Mouse (Mus musculus) erythroid progenitor cell, adult 5-6 weeks (primary cell): ENCODE results near the gene Sugct. TPM values are rescaled to one million over a fixed set of nuclear protein-coding genes. Genes with fewer than 3 reads are reported as not detected.
"Not testable (repeated sequence)": the region's sequence is repeated elsewhere in the genome, so short reads cannot be mapped to it uniquely, and the experiment has no call there.

Source experiments
- ATAC-seq: replicated peaks from 2 replicates; pipeline ENCODE4 v1.8.0; 2016; ENCODE audit warnings: moderate number of reproducible peaks, mild to moderate bottlenecking, moderate TSS enrichment, inconsistent platforms; ENCODE audit not compliant: poor library complexity, low FRiP score, severe bottlenecking
- total RNA-seq, 2 experiments: library from RNA; stranded (forward) in 1 of 2; stranded (reverse) in 1 of 2; fragments of 150-400 nt in 1 of 2; fragments of 186-747, 209-891 nt in 1 of 2; gene quantifications; 2 replicates each; pipeline versions ENCODE4 v1.2.3 to v1.2.4; 2015 to 2017; ENCODE audit warnings: low replicate concordance in 2 of 2

Sugct gene
- total RNA-seq, 2 experiments from 2014 or later, result not detected

DNA sequence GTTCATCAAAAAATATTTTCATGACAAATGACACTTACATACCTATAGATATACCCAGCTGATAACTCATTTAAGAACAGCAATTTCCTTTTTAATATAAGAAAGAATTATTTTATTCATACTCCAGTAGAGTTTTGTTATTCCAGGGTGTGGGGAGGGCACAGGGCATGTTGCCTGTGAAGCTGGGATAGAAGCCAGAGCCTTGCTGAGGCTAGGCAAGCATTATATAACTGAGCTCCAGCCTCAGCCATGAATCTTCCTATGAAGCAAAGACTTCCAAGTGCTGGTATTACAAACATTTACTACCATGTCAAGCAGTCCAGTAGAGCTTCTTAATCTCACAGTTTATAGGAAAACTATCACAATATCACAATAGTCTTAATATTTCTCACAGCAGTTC is 70.4 kb downstream of the Sugct start:
- no peak for ATAC-seq

DNA sequence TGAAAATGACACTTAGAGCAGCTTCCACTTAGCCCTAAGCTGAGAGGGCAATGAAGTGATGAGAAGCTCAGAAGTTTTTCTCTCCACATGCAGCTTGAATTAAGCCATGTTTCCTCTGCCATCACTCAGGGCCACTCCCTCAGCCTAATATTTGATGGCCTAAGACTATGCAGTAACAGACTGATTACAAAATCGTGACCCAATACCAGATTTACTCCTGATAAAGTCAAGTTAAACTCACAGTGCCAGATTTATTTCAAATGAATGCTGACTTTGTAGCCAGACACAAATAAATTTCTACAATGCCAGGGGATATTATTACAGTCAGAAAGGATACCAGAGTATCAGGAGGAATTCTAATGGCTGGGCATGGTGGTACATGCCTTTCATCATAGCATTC is 89.1 kb downstream of the Sugct start:
- no peak for ATAC-seq

DNA sequence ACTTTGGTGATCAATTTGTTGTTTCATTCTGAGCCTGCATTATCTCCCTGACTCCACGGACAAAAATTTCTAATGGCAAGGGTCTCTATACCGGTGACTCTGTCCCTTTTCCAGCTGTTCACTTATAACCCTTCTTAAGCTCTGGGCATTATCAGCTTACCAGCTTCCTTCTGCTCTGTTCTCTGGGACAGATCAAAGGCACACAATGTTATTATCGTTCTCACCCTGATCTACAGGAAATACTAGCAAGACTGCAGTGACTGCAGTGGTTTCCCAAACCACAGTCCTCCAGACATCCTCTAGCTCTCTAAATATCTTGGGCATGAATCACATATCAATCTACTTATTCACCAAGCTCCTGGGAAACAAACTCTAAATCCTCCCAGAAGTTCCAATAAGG is 90.7 kb downstream of the Sugct start:
- no peak for ATAC-seq

DNA sequence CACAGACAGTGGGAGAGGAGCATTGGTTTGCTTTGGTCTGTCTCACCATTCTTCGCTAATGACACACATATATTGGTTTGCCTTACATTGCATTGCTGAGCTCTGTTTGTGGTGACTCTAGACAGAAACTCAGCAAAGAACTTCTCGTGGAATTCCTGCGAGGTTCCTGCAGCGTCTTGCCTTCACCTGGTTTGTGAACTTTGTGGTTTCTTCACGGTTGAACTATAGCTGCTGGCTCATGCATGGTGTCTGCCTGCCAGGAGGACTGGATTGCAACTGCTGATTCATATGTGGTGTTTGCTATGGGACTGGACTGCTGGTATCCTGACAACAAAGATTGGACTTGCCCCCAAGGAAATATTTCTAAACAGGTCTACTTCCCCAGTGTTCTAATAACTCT is 91.6 kb downstream of the Sugct start:
- no peak for ATAC-seq

DNA sequence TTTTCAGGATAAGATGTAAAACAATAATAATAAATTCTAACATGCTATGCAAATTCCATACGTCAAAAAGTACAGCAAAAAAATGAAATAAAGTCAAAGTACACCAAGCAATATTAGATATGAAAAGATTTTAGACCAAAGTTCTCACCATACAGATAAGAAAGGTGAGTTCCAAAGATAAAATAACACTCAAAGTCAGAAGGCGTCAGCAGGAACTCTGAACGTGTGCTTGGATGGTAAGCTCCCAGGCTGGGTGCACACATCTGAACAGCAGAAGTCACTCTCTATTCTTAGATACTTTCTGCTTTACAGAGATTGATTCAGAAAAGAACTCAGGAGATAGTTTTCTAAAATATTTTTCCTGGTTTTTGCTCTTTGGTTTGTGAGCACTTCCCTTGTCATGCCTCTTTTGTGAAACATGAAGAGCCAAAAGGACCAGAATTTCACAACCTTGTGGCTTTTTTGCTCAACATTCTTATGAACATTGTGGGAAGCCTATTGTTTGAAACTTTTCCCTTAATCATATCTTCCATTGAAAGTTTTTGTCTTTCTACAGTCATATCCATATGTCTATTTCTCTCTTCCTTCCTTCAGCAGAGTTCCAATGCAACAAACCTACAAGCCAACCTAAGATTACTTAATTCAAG is 110.0 kb downstream of the Sugct start:
- ATAC-seq, result no peak

DNA sequence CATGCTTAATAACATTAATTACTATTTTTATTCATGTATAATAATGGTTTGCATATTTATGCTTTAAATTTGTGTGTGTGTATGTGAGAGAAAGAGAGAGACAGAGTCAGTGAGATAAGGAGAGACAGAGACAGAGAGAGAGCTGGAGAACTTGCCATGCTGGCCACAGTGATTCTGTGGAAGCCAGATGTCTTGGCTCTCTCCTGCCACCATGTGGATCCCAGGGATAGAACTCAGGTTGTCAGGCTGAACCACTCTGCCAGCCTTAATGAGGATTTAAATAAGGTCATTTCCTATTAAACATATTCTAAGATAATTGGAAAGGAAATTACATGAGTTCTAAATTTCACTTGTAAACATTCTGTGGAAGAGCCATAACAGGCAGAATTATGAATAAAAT is 110.5 kb downstream of the Sugct start:
- no peak for ATAC-seq

DNA sequence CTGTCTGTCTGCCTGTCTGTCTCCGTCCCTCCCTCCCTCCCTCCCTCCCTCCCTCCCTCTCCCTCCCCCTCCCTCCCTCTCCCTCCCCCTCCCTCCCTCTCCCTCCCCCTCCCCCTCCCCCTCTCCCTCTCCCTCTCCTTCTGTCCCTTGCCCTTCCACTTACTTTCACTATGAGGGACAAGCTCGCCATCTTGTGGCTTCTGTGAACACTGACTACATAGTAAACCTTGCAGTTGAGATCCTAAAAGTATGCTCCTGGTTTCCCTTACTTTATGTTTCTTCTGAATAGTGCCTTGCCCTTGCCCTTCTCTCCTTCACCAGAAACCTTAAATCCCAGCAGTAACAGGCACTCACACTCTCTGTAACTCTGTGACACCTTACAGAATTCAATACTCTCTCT is 113.7 kb downstream of the Sugct start:
- ATAC-seq, result no peak

DNA sequence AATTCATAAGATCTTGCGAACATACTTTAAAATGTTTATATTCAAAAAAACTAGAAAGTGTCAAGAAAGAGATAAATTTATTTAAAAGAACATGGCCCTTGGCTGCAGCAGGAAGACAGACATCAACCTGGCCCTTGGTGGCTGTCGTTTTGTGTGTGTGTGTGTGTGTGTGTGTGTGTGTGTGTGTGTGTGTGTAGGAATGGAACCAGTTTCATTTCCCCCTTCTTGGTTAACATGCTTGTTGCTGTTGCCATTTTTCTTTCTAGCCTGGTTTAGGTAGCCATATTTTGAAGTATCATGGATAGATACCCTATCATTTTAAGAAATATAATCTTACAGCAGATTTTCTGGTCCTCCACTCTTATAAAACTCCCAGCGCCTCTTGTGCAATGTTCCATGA is 136.0 kb downstream of the Sugct start:
- no peak for ATAC-seq

DNA sequence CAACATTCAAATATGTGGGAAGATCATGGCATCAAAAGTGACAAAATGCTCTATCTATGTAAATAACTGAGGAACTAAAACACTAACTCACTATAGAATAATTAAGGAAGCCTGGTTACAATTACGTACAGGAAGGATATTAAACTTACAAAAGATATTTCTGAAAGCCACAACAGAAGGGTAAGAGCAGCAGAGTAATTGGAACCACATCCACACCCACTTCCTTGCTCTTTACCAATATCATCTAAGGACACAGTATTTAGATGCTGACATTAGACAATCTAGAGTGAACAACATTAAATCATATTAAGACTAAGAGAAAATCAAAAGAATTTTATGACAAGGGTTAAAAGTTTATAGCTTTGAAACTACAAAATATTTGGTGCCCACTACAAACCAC is 159.0 kb downstream of the Sugct start:
- no peak for ATAC-seq

DNA sequence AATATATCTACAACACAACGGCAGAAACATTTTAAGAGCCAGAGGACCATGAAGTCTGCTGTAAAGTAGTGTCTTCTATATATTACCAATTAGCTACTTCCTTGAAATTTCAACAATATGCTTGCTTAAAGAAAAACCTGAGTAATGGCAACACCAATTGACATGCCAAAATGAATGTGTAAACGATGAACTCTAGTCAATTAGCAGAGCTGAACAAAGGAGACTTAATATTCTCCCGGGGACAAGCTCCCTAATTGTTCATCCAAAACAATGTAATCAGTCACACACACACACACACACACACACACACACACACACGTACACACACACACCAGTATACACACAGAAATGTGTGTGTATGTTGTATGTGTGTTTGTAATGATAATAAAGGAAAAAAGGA is 160.5 kb downstream of the Sugct start:
- no peak for ATAC-seq

DNA sequence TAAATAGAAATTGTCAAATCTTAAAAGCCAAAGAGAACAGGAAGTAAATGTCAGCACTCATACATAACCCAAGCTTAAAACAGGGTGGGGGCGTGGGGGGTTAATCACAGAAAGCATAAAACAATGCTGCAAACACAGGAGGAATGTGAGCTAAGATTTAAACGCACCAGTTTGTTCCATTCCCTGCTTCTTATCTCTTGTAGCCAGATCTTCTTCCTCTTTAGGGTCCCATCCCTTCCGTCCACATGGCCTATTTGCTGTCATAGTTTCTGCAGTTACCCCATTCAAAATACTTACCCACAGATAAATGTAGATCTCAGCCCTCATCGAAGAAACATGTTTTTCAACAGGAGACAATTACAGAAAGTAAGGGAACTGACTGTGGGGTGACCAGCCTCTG is 160.9 kb downstream of the Sugct start:
- ATAC-seq, result no peak

DNA sequence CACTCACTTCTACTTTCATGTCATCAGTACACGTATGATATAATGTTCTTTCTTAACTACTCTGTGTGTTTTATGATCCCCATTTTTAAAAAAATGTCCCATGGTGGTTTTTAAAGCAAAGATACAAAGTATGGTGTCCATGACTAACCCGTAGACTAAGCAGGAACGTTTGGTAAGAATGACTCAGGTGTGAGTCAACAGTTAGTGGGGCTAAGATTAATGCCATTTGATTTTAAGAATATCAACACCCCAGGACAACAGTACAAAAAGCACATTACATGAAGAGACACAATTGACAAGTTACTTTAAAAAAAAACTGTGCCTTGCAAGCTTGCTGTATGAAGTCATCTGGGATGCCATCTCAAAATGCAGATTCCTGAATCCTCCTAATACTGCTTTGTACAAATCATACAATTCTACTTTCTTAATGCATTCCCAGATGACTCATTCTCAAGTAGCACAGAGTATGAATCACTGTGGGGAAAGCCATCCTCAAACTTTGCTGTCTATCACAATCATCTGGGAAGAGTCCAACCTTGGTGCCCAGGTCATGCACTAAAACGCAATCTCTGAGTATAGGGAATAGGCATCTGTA is 184.1 kb downstream of the Sugct start:
- ATAC-seq, result no peak

DNA sequence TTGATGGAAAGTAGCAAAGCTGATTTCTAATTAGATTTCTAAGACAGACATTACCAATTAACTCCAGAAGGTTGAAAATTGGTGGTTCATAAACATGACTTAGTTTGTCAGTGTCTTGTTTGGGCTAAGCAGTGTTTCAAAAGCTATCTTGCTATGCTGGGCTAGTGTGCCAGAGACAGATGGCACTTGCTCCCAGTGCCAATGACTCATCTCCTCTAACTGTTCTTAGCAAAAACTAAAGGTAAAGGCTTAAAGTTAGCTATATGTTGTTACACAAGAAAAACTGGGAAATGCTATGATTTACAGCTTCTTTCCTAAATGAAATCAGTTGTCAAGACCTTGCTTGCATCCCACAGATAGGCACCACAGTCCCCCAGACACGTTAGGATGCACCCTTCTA is 200.4 kb downstream of the Sugct start:
- no peak for ATAC-seq

DNA sequence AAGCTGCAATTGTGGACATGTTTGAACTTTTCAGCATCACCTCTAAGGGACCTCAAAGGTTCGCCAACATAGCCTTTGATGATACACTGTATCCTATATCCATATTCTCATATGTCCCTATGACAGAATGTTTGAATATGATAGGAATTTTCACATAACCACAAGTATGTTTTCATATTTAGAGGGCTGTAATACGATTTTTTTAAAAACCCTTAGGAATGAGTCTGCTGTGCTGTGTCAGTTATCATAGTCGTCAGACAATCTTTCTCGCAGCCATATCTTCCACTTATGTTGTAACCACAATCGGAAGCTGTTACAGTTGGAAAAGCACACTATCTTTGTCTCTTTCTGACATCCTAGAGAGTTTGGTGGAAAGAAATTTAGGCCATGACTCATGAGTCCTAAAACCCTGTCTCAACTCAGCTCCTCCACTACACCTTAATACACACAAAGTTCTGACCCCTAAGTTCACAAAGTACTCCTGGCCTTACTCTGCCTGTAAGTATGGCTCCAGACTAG is 201.2 kb downstream of the Sugct start:
- no peak for ATAC-seq

DNA sequence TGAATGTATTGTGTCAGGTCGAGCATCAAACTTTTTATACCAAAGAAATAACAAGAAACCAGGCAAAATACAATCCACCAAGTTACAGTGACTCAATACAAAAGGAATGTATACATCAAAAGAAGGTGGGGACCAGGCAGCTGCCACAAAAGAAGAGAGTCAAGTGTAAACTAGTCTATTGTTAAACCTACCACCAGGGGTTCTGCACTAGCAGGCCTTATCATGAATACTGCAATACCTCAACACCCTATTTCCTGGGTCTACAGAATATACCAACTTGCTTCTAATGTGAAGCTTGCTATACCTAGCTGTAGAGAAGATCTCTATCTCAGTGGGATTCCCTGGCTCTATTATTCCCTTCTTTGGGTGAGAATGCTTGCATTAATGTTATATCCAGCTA is 237.4 kb downstream of the Sugct start:
- ATAC-seq, result not testable (repeated sequence)

DNA sequence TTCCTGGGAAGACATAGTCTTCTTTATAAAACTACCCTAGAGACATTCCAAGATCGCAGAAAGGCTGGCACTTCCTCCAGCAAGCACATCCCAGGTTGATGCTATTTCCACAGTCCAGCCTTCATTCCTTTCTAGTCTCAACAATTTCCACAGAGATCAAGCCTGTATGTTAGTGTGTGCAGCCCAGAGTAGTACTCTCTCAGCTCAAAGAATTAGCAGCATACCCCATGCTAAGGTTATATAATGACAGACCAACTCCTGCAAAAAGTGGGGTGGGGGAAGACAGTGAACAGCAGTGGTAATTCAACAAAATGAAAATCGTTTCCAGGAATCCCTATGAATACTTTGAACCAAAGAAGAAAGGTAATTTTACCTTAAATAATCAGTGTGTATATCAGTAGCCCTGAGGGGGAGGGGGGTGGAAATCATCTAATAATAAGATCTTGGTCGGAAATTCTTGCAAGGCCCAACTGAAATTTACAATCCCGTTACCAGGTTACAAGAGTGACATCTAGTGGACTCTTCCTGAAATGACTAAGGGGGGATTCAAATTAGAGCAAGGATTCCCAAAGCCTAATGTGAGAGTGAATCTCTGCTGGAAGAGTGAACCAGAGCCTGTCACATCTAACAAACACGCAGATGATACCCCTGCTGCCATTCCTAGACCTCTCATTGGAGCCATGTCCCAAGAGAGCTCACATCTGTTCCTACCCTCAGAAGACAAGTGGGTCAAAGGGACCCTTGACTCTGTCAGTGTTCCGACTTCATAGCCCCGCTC is 263.0 kb downstream of the Sugct start:
- ATAC-seq, result no peak

DNA sequence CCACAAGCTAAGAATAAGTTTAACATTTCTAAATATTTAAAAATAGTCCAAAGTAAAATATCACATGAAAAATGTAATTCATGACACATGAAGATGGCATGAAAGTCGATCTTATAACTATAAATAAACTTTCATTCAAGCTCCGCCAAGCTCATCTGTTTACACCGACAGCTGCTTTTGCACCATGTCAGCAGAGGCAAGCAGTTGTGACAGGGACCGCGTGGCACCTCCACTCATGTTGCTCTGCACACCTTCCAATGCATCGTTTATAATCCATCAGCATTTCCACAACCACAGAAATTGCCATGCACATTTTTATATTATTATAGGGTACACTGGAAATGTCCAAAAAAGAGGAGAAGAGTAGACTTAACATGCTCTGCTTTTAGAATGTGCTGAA is 273.5 kb downstream of the Sugct start:
- no peak for ATAC-seq

DNA sequence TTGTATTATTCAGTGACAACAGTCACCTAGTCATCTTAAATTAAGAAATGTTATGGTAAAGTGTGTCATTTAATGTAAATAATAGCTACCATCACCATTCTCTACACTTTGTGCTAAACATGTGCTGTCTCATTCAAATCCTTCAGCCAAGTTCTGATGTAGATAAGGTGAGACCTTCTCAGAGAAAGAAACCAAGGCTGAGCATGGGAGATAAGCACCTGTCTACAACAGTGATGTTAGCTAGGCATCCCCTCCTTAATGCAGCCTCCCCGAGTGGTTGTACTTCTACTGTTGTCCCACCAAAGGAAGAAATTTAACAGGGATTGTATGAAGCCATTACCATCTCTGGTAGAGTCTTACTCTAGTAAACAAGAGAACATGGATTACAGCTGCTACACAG is 274.8 kb downstream of the Sugct start:
- ATAC-seq, result no peak

DNA sequence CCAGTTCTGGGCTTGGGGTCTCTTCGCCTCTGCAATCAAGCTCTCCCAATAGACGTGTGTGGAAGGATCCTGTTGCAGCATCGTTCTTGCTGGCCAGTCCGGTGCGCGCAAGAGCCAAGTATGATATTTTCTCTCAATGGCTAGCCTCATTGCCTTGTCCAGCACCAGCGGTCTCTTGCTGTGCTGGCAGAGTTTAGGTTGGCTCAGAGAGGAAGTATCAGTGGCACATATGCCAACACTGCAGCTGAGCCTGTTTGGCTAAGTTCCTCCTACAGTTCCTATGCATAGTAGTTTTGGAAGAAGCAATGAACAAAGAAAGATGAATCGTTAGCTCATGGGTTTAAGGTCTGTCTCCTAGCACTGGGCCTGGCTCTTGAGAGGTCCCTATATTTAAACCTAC is 352.5 kb downstream of the Sugct start:
- no peak for ATAC-seq

DNA sequence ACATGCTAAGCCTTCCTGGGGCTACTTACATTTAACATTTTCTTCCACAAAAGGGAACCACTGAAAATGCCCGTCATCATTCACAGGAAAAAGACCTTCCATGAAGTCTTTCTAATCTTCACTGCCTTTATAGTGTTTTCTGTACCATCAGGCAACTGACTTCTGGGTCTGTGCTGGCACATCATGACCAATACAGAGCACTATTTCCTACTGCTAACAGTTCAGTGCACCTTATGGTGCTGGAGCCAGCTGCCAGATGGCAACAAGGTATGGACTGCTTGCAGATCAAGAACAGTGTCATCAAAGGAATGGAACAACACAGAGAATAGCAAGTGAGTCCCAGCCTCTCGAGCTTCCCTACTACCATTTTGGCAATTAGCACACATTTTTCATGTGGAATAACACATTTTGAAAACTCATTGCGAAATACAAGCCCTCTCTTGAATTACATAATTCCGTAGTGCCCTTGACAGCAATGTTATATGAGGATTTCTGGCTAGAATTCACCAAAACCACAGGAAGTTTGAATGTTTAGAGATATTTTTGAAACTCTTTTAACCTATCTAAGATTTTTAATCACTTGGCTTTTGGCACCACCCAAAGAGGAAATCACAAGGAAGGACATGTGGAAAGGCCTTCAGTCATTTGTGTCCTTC is 359.3 kb downstream of the Sugct start:
- ATAC-seq, result no peak

DNA sequence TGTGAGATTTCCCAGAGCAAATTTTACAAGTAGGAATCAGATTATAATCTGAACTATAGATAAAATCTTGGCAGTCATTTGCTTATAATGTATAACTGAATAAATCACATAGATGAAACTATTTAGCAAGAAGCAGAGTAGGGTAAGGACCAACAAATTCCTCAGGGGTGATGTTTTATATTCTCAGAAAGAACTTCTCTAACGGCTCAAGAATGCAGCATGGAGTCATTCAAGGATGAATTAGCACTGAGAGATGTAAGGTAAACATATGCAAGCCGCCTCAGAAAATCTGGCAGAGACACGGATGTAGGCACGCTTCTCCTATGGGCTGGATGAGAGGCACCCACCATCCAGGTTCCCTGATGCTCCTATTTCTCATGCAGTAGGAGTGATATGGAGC is 368.5 kb downstream of the Sugct start:
- no peak for ATAC-seq
